Mouse (Mus musculus) lung, postnatal 10 days (tissue): ENCODE measurements around the gene Usp49.
A peak's percentile ranks its signal among the peaks of the same experiment; 100 is the strongest.
"Not testable (repeated sequence)": the region's sequence is repeated elsewhere in the genome, so short reads cannot be mapped to it uniquely, and the experiment has no call there.

Experiments
- DNase-seq: peaks from one replicate; pipeline ENCODE4 v3.0.0; 2021

Usp49 gene

DNA sequence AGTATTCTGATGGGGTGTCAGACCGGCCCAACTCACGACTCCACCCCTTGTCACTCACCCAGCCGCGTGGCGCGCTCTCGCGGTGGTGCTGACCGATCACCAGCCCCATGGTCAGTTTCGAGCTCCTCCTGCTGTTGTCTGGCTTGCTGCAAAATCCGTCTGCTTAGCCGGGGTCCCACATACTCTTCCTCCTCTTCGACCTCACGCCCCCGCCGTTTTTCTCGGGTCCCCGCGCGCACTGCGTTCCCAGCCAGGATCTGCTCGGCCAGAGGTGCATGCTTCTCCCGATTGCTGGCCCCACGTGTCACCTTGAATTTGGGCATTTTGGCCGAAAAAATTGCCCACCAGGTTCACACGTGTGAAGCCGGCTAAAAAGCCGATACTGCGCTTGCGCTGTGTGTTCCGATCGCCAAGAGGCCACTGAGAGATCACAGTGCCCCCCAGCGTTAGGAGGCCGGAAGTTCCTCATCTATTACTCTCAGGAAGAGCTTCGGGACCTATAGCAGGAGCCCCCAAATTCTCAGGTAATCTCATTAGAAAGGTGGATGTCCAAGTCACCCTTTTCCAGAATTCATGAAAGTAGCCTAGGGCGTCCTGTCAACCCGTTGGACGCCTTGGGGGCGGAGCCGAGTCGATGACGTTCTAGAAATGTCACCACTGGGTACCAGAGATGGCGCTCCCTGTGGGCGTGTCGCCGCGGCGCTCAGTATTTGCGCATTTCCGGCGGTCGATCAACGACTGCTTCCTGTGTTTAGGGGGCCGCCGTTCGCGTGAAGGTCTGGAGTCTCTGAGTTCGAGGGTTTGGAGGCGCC is 19.4 kb upstream of the Usp49 start, which contains the start of the genes Bysl, Med20 and Gm20517:
Gene Bysl, minus strand, starts transcription at position 644 of the 812 bp plus-strand sequence.
Gene Med20, plus strand, starts transcription at position 734 of the 812 bp plus-strand sequence.
Gene Gm20517, plus strand, starts transcription at position 741 of the 812 bp plus-strand sequence.
- peak; percentile 98 for DNase-seq

DNA sequence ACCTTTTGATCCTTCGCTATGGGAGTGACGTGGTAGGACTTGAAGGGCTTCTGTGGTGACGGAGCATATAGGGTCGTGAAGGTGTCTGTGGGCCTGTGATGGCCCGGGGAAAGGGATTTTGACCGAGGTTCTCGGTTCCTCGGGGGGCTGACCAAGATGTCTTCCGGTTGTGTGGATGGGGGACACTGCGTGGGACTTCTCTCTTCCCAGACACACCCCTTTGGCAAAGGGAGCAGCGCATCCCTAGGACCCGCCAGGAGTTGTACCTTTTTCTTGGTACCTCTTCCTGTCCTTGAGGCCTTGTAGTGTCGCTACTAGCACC is 18.9 kb upstream of the Usp49 start:
- no peak for DNase-seq

DNA sequence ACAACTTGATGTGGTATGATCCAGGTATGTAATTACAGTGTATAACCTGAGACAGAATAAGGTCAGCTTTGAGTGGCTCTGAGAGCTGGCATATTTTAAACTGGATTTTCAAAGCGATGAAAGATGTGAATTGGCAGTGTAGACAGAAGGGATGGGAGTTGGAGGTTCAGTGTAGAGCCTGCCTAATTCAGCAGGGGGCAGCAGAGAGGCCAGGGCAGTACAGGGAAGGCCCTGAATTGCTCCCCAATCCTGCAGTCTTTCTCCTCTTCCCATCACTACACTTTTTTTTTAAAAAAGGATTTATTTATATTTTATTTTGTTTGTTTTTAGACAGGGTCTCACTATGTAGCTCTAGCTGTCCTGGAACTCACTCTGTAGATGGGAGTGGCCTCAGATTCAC is 16.5 kb upstream of the Usp49 start:
- peak; percentile 63 for DNase-seq

DNA sequence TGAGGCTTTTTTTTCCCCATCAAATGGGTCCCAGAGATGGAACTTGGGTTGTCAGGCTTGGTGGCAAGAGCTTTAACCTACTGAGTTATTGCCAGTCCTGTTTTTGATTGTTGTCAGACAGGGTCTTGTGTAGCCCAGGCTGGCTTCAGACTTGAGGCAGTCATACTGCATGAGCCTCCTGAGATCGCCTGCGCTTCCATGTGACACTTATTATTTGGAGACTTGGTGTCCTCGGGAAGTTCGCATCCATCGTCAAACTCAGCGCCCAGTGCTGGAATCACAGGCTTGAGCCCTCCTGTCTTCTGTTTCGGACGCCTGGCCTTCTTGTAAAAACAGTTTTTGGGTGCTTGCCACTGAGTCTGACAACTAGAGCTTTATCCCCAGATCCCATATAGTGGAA is 14.4 kb upstream of the Usp49 start:
- no peak for DNase-seq

DNA sequence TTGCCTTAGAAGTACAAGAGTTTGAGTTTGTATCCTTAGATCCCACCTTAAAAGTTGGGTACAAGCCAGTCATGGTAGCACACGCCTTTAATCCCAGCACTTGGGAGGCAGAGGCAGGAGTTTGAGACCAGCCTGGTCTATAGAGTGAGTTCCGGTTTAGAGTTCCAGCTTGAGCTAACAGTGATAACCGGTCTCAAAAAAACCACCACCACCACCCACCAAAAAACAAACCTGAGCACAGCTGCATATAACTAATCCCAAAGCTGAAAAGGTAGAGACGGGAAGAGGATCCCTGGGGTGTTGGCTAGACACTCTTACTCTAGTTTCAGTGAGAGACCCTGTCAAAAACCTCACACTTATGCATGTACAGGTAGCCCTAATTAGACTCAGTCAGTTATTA is 13.8 kb upstream of the Usp49 start:
- no peak for DNase-seq

DNA sequence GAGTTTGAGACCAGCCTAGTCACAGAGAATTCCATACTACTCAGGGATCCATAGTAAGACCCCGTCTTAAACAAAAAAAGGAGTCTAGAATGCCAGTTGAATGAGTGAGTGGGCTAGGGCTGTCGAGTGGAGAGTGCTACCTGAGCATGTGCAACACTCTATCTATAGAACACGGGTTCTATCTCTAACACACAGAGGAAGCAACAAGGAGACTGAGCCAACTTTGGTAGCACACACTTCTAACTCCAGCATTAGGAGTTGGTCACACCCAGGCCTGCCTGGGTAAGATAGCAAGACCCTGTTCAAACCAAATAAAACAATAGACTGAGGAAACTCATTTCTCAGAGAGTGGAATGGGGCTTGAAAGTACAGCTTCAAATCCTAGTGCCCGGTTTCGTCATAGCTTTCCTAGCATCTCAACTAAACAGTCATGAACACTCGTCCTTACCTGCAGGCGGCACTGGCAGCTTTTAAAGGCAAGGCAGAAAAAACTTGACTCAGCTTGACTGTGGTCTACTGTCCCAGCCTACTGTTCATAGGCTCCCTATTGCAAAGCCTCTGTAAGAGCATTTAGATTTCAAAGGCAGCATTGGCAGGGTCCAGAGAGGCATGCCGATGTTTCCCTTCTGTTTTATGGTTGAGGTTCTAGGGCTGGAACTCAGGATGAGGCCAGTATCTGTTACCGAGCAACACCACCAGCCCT is 12.7 kb upstream of the Usp49 start:
- DNase-seq: no peak

DNA sequence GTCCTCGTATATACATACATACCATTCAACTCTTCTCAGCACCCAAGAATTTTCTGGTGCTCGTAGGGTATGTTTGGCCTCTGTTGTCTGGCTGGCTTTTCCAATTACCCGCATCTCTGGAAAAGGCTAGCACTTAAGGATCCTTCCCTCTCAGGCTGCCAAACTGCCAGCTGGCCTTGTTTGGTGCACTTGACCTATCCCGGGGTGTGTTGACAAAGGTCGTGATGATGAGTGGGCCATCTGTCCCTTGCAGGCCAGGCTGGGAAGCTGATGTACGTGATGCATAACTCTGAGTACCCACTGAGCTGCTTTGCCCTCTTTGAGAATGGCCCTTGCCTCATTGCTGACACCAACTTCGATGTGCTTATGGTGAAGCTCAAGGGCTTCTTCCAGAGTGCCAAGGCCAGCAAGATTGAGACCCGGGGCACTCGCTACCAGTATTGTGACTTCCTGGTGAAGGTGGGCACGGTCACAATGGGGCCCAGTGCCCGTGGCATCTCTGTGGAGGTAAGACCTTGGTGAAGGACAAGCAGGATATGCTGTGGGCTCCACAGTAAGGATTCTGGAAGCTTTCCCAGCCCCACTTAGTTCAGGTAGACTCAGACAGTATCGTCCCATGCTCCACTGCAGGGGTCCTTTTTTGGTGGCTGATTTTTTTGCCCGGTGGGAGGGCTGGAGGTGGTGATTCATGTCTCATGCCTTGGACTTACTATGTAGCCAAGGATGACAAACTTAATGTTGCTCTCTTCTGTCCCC is 11.8 kb upstream of the Usp49 start:
- DNase-seq: peak; percentile 44

DNA sequence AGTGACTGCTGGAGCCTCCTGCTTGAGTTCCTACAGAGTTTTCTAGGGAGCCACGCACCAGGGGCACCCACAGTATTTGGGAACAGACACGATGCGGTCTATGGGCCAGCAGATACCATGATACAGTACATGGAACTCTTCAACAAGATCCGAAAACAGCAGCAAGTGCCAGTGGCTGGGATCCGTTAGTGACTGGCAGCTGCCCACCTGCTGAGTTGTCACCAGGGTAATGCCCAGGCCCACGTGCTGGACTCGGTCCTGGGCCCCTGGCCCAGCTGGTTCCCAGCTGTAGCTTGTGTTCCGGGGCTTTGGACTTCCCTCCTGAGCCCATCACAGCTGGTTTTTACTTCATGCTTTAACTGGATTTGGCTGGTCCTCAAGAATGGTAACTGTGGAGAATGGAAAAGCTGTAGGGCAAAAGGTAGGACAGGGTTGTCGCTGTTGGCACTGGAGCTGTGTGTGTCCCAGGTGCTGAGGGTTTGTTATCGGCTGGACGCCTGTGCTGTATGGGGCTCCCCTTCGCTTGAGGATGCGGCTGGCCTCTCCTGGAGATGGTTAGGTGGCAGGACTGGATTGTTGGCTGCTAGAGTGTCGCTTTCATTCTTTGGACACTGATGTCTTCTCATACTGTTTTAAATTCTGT is 7.5 kb upstream of the Usp49 start:
- no peak for DNase-seq

DNA sequence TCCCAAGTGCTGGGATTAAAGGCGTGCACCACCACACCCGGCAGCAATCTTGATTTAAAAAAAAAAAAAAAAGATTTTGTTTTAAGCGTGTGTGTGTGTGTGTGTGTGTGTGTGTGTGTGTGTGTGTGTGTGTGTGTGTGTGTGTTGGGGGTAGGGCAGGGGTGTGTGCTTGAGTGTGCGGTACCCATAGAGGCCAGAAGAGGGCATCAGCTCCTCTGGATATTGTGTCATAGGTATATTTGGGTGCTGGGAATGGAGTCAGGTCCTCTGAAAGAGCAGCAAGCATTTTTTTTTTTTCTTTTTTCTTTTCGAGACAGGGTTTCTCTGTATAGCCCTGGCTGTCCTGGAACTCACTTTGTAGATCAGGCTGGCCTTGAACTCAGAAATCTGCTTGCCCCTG is 5.9 kb upstream of the Usp49 start:
- DNase-seq: not testable (repeated sequence)

DNA sequence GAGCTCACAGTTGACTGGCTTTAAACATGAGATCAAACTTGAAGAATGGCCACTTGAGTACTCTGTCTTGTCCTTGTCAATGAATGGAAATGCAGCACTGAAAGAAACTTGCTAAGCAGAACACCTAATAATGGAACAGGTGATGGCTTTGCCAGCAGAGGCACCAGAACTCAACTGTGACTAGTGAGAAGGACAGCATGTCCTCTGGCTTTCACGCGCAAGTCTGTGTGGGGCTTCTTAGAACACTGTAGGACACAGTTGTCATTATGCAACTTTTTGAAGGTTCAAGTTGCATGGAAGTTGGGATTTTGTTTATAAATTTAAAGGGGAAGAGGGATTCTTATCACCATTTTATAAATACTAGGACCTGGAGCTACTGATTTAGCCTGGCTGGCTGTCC is 5.4 kb upstream of the Usp49 start:
- DNase-seq: peak; percentile 36

DNA sequence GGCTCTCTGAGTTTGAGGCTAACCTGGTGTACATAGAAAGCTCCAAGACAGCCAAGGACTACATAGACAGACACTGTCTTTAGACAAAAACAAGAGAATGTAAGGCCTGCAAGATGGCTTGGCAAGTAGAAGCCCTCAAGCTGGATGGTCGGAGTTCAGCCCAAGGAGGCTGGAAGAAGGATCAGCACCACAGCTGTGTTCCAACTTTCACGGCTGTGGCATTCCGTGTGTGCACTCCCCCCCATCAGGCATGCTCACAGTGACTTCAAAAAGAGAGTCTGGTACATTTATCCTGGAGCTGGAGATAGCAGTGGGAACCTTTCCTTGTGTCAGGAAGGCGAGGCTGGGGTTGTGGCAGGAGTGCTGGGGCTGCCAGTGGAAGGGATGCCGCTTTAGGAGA is 4.5 kb upstream of the Usp49 start:
- peak; percentile 61 for DNase-seq

DNA sequence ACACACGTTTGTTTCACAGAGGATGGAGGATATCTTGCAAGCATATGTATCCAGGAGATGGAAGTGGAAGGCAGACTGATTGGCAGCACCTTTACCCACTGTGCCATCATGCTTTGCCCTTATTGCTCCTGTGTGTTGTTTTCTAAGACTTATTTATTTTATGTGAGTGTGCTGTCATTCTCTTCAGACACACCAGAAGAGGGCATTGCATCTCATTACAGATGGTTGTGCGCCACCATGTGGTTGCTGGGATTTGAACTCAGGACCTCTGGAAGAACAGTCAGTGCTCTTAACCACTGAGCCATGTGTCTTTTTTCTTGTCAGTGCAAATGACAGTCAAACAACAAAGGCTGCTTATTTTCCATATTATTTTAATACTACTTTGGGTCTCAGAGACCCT is 2.7 kb upstream of the Usp49 start:
- DNase-seq: no peak

DNA sequence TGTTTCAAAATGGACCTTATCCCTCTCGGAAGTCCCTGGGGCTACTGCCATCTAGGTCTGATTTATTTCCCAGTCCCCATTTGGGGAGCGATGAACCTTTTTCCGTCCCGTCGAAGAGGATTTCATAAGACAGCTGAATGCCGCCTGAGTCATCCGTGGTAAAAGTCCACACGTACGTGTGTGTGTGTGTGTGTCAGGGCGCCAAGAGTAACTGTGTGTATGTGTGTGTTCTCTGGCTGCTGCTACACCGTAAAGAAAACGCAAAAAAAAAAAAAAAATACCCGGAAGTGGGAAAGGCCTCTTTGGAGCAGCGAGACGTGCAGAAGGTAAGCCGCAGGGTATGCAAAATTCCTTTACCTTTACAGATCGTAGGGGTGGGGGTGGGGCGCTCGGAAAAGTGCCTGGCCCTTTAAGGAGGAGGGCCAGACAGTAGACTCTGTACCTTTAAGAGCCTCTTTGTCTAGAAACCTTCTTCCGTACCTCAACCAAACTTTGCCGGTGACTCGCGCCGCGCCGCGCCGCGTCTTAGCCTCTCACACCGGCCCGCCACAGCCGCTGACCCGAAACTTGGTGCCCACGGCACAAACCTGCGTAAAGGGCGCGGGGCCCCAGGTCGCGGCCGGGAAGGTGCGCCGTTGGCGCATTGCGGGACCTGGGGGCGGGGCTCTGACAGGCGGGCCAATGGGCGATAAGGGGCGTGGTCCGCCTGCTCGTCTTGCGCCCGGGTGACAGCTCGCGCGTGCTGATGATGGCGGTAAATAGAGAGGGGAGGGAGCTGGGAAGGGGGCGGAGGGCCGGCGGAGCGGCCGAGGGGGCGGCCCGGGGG is 1.4 kb upstream of the Usp49 start:
- DNase-seq: peak; percentile 97

DNA sequence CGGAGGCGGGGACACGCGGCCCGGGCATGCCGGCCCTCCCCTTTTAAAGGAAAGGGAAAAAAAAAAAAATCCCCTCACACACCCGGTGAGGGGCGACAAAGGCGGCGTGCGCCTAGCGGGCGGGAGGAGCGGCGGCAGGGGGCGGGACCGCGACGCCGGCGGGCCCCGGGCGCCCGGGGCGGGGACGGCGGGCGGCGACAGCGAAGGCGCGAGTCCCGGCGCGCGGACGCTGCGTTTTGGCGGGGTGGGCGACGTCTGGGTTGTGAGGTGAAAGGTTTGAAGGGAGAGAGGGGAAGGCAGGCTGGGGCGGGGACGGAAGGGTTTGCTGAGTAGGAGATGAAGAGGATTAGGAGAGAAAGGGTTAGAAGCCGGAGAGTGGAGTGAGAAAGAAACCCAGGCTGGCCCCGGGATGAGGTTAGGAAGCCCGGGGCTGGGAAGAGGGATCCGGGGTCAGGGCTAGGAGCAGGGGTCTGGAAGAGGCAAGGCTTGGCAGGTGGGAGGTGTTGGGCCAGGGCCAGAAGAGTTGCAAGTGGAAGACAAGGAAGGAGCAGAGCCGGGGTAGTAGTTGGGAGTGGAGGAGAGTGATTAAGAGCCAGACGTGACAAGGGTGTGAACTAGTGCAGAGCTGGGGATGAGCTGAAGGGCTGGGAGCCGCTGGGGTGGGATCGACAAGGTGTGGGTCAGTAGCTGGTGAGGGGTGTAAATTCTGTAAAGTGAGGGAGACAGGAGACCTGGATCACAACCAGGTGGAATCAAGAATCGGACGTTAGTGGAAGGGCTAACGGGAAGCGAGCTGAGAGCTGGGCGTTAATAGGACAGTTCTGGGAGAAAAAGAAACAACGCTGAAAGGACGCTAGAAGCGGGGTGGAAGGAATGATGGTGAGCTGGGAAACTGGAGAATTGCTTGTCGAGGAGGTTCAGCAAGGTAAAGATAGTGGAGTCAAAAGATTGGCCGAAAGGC is 493 bp upstream of the Usp49 start:
- no peak for DNase-seq

DNA sequence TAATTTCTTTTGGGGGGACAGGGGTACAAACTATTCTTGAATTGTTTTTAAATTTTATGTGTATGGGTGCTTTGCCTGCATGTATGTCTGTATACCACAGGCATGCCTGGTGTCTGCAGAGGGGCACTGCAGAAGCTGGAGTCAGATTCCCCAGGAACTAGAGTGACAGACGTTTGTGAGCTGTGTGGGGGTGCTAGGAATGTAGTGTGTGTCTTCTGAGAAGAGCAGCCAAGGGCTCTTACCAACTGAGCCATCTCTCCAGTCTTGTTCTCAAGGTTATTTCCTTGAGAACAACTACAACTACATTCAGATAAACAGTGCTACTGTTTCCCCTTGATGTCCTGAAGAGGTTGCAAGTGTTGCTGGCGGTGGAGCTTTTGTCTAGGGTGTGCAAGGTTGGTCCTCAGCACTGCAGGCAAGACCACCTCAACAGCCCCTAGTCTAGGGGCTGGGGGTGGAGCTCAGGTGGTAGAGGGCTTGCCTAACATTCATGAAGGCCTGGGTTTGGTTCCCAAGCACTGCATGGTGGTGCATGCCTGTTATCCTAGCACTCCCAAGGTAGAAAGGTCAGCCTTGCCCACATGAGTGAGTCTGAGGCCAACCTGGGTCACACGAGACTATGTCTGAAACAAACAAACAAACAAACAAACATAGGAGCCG is 1.8 kb downstream of the Usp49 start:
- no peak for DNase-seq

DNA sequence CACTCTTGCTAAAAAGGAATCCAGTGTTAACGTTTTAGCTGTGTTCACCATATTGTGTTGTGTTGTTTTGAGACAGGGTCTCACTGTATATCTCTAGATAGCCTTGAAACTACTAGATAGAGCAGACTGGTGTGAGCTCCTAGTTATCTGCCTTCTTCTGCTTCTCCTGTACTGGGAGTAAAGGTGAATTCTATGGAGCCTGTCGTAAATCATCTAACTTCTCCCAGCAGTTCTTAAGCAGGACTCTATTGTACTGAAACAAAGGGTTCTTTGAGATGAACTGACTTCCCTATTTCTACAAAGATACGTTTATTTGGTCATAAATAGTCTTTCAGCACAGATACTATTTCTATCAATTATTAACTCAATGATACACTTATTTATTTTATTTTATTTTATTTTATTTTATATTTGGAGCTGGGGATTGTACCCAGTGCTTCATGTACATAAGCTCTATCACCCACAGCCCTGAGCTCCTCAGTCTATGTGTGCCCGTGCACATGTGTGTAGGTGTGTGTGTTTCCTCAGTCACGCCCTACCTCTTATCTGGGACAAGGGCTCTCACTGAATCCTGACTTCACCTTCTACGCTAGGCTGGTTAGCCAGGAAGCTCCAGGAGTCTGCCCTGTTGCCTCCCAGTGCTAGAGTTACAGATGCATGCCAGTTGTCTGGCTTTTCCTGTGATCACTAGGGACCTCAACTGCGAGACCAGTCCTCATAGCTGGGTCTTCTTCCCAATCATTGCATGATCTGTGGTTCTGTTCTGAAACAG is 3.7 kb downstream of the Usp49 start:
- DNase-seq: peak; percentile 38

DNA sequence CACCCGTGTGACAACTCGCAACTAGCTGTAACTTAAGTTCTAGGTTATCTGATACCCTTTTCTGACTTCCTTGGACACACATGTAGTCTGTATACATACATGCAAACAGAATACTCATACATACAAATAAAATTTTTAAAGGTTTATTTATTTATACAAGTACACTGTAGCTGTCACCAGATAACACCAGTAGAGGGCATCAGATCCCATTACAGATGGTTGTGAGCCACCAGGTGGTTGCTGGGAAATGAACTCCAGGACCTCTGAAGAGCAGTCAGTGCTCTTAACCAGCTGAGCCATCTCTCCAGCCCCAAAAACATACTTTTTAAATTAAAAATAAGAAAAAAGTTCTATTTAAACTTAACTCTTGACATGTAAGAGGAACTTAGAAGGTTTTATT is 12.5 kb downstream of the Usp49 start:
- DNase-seq: no peak

DNA sequence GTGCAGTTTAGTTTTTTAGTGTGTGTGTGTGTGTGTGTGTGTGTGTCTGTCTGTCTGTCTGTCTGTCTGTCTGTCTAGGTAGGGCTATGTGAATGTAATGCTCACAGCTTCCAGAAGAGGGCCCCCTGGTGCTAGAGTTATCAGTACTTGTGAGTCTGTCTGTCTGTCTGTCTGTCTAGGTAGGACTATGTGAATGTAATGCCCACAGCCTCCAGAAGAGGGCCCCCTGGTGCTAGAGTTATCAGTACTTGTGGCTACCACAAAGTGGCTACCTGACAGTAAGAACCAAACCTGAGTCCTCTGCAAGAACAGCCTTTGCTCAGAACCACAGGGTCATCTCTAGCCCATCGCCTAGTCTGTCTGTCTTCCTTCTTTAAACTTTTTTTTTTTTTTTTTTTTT is 16.2 kb downstream of the Usp49 start:
- peak; percentile 85 for DNase-seq

DNA sequence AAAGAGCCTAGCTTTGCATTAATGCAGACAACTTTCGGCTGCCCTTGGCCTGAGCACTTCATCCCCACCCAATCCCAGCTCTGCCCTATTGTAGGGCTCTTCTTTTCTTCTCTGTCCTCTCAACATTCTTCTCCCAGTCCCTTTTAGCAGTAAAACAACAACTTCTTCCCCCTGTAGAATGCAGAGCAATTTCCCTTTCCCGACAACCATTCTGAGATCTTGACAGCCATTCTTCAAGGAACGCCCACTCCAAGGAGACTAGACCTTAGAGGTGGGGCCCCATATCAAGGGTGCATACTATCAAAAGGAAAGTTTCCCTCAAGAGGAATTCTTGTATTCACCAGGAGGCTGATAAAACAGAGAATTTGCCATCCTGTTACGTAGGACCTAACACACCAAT is 18.5 kb downstream of the Usp49 start:
- no peak for DNase-seq

DNA sequence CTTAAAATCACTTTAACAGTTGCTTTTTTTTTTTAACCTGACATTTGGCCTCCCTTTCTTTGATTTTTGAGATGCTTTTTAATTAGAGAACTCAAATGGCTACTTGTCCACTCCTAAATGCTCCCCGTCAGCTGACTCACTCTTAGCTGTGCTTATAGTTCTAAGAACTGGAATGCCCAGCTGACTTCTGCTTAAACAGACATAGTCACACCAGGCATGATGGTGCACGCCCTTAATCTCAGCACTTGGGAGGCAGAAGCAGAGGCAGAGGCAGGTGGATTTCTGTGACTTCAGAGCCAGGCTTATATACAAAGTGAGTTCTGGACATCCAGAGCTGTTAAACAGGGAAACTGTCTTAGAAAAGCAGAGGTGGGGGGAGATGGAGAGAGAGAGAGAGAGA is 21.5 kb downstream of the Usp49 start:
- DNase-seq: no peak
